Mouse (Mus musculus) E14TG2a.4 (cell line): ENCODE measurements around the gene Hamp2.

Experiments
- H3K27me3 ChIP-seq: 2 replicates; pipeline ENCODE4 v1.6.1; 2014; ENCODE audit warnings: low read length, control low read depth; ENCODE audit not compliant: insufficient read depth
- H3K36me3 ChIP-seq: 2 replicates; pipeline ENCODE4 v1.6.1; 2014; ENCODE audit warnings: low read length, control low read depth; ENCODE audit not compliant: insufficient read depth
- H3K4me1 ChIP-seq: replicated peaks from 2 replicates; pipeline ENCODE4 v1.6.1; 2014; ENCODE audit warnings: low read depth, low read length, control low read depth
- H3K4me3 ChIP-seq: replicated peaks from 2 replicates; pipeline ENCODE4 v1.5.1; 2014; ENCODE audit warnings: mild to moderate bottlenecking, low read length
- H3K9me3 ChIP-seq: 2 replicates; pipeline ENCODE4 v1.6.1; 2014; ENCODE audit warnings: low read length, control low read depth
- CTCF ChIP-seq: conservative IDR thresholded peaks from 2 replicates; pipeline ENCODE4 v1.5.1; 2014; ENCODE audit warnings: low read length
- NANOG ChIP-seq: IDR thresholded peaks from 2 replicates; pipeline ENCODE4 v1.6.1; 2014; ENCODE audit warnings: borderline replicate concordance, low read length, mixed read lengths
- POU5F1 ChIP-seq: IDR thresholded peaks from 2 replicates; pipeline ENCODE4 v1.6.1; 2014; ENCODE audit warnings: low read length, borderline replicate concordance

The Hamp2 gene

GRCm38 (mm10) chr7:30914732-30915131 is 9.7 kb downstream of the Hamp2 start, which contains the start of gene Mag:
Gene Mag, minus strand, starts transcription at chr7:30914873.
- Histone ChIP-seq H3K4me3 (no peak within 1 kb of the TSS), H3K36me3 (no peaks in the 10 kb centered on the region), H3K4me1 (peaks cover 42% of the 10 kb centered on the region), H3K9me3 (no peaks in the 10 kb centered on the region), H3K27me3 (peaks cover 4% of the 10 kb centered on the region; the same call in 1 of the 2 replicates)
- TF ChIP-seq NANOG (no peak), POU5F1 (no peak), CTCF (no peak)

GRCm38 (mm10) chr7:30909773-30910172 is 14.7 kb downstream of the Hamp2 start:
- H3K4me1 ChIP-seq = peaks cover 22% of the 10 kb centered on the region
- no peaks in the 10 kb centered on the region; the same call in 1 of the 2 replicates for H3K9me3 ChIP-seq
- peaks cover 25% of the 10 kb centered on the region for H3K27me3 ChIP-seq
- no peak overlapping the region for H3K4me3 ChIP-seq
- H3K36me3 ChIP-seq = no peaks in the 10 kb centered on the region
- no peak for TF ChIP-seq NANOG
- TF ChIP-seq CTCF = no peak
- TF ChIP-seq POU5F1 = no peak

DNA sequence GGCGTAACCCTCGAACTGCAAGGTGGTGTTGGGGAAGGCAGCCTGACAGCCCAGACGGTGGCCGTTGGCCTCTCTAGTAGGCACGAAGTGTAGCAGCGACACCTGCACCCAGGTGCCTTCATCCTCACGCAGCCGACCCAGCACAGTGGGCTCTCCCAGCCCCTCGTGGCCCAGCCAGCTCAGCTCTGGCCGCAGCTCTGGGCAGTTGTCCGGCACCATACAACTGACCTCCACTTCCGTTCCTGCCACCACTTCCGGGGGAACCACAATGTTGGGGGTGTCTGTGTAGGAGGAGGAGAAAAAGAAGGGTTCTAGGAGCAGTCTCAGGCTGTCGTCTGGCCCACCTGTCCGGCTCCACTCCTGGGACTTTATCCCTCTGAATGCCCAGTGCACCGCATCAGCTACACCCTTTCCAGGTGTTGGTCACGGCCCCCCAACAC is 15.5 kb downstream of the Hamp2 start:
- peak overlapping the region; percentile 65 for H3K4me3 ChIP-seq
- TF ChIP-seq NANOG = no peak
- H3K27me3 ChIP-seq = peaks cover 25% of the 10 kb centered on the region
- peaks cover 18% of the 10 kb centered on the region for H3K4me1 ChIP-seq
- no peaks in the 10 kb centered on the region; the same call in 1 of the 2 replicates for H3K9me3 ChIP-seq
- H3K36me3 ChIP-seq = no peaks in the 10 kb centered on the region

GRCm38 (mm10) chr7:30908277-30908991 is 16.0 kb downstream of the Hamp2 start:
- Histone ChIP-seq H3K4me3 (peak overlapping the region; percentile 65), H3K27me3 (peaks cover 25% of the 10 kb centered on the region), H3K4me1 (peaks cover 16% of the 10 kb centered on the region), H3K36me3 (no peaks in the 10 kb centered on the region), H3K9me3 (no peaks in the 10 kb centered on the region; the same call in 1 of the 2 replicates)
- TF ChIP-seq CTCF = no peak
- no peak for TF ChIP-seq NANOG
- no peak for TF ChIP-seq POU5F1

DNA sequence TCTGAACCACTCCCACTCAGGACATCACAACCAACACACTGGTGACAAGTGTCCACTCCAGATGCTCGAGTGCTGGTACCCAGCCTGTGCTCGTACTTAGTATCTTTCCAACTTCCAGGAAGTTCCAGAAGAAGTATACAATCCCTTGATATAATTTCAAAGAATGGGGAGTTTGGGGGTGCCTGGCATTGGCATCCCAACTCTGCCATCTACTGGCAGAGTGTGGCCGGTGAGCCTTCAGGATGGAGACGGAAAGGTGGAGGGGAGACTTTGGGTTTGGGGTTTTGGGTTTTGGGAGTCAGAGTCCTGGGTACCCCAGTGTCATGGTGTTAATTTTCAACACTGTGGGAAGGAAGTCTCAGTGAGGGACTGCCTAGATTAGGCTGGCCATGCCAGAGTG is 20.4 kb downstream of the Hamp2 start:
- Histone ChIP-seq H3K9me3 (no peaks in the 10 kb centered on the region; the same call in 1 of the 2 replicates), H3K4me1 (peaks cover 13% of the 10 kb centered on the region), H3K36me3 (no peaks in the 10 kb centered on the region), H3K4me3 (no peak overlapping the region), H3K27me3 (peaks cover 37% of the 10 kb centered on the region)
- TF ChIP-seq NANOG (no peak), CTCF (peak; percentile 24)

DNA sequence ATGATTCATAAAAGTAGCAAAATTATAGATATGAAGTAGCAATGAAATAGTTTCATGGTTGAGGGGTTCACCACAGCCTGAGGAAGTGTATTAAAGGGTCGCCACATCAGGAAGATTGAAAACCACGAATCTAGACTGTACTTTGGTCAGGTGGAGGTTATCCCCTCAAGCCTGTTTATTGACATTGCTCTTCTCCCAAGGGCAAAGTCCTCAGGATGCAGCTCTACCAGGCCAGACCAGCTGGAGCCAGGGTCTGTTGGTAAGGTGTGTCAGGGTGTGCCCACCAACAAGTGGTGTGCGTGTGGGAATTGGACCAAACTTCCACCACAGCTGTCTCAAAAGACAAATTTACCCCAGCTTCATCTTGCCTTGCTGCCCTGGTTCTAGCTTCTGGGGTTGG is 29.3 kb downstream of the Hamp2 start:
- Histone ChIP-seq H3K9me3 (no peaks in the 10 kb centered on the region), H3K27me3 (peaks cover 26% of the 10 kb centered on the region), H3K36me3 (no peaks in the 10 kb centered on the region), H3K4me3 (no peak overlapping the region), H3K4me1 (peaks cover 8% of the 10 kb centered on the region; the same call in 1 of the 2 replicates)
- TF ChIP-seq POU5F1 (no peak), CTCF (no peak), NANOG (no peak)

DNA sequence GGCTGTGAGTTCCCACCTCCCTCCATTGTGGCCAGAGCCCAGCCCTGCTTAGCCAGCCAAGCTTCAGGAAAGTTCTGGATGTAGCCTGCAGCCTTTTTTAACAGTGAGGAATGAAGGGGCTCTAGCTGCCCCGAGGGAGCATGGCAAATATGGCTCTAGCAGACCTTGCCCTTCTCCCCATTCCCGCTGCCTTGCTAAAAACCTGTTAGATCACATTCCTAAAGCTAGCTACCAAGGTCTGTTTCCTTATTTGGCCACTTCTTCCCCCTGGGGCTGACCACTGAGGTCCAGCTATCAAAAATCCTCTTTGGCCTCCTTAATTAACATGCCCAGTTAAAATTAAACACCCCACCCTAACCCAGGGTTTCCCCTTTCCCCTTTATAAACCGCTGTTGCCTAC is 32.0 kb downstream of the Hamp2 start:
- no peak overlapping the region for H3K4me3 ChIP-seq
- TF ChIP-seq CTCF (no peak), POU5F1 (no peak), NANOG (no peak)
- H3K27me3 ChIP-seq = peaks cover 10% of the 10 kb centered on the region
- no peaks in the 10 kb centered on the region for H3K36me3 ChIP-seq
- H3K4me1 ChIP-seq = peaks cover 8% of the 10 kb centered on the region; the same call in 1 of the 2 replicates
- no peaks in the 10 kb centered on the region for H3K9me3 ChIP-seq

DNA sequence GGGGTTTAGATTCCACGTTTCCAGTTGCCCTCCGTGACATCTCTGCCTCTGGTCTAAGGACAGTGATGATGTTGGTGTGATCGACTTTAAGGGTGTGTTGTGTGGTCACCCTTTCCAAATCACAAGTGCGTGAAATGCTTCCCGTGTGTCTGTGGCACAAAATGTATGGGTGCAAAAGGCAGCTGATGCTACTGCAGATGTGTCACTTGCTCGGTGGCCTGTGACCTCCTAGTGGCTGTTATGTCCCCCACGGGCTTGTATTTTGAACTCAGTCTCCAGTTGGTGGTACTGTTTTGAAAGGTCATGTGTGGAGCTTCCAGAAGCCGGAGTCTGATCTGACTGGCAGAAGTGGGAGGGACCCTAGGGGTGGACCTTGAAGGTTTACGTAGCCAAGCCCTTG is 32.7 kb downstream of the Hamp2 start:
- Histone ChIP-seq H3K4me1 (peaks cover 8% of the 10 kb centered on the region; the same call in 1 of the 2 replicates), H3K4me3 (no peak overlapping the region), H3K36me3 (no peaks in the 10 kb centered on the region), H3K9me3 (no peaks in the 10 kb centered on the region), H3K27me3 (peaks cover 5% of the 10 kb centered on the region)
- TF ChIP-seq POU5F1 = no peak
- no peak for TF ChIP-seq NANOG
- no peak for TF ChIP-seq CTCF
